Mouse (Mus musculus) left cerebral cortex, adult 2 months (tissue): ENCODE measurements at regions not wholly inside any gene's neighbourhood (a gene's known extent, or its start where the extent isn't known, plus 50 kb on each side); places are given as distances from the start of the nearest gene placed in this dataset.
"Not testable (repeated sequence)": the region's sequence is repeated elsewhere in the genome, so short reads cannot be mapped to it uniquely, and the experiment has no call there.

Experiments used
- DNase-seq, 2 experiments: peaks; one replicate each; pipeline ENCODE4 v3.0.0; 2021 to 2022; ENCODE audit warnings: low spot score in 2 of 2, mixed read lengths in 1 of 2; ENCODE audit errors: extremely low spot score in 1 of 2
- H3K27ac ChIP-seq: fragments of 200-600 bp; 2 replicates; pipeline ENCODE4 v1.8.1; 2022
- H3K4me3 ChIP-seq: fragments of 200-600 bp; 2 replicates; pipeline ENCODE4 v1.8.1; 2022
- CTCF ChIP-seq: fragments of 200-600 bp; IDR thresholded peaks from 2 replicates; pipeline ENCODE4 v1.8.1; 2022; ENCODE audit warnings: antibody characterized with exemption, mild to moderate bottlenecking, moderate library complexity
- intact Hi-C: fragments of 180-260 bp; cut with DNase I; formaldehyde crosslinking; loops from one replicate; pipeline ENCODE4 v1.15.1; 2025

GRCm38 (mm10) chr13:115751271-115751670 is 558.2 kb downstream of the Isl1 start:
- TF ChIP-seq CTCF, result no peak
- intact Hi-C loops, result no loop called here

GRCm38 (mm10) chr13:115742080-115742479 is 567.4 kb downstream of the Isl1 start:
- intact Hi-C loops, H3K27ac ChIP-seq, DNase-seq, H3K4me3 ChIP-seq: not testable (repeated sequence)

More at GRCm38 (mm10) chr13:115751271-115751670, 558.2 kb downstream of the Isl1 start:
- no peak overlapping the region for H3K4me3 ChIP-seq
- no peak overlapping the region for H3K27ac ChIP-seq
- DNase-seq, result no peak

GRCm38 (mm10) chr13:115727986-115728385 is 581.5 kb downstream of the Isl1 start:
- intact Hi-C loops, result no loop called here
- Histone ChIP-seq H3K27ac (no peak overlapping the region), H3K4me3 (no peak overlapping the region)
- TF ChIP-seq CTCF, result no peak
- no peak for DNase-seq

- no peak for DNase-seq
- peak; percentile 45 for TF ChIP-seq CTCF
- intact Hi-C loops, result loop anchor here (1.0 kb wide), 1 partner anchor 987 kb away; no protein-coding TSS in a partner anchor
- H3K27ac ChIP-seq, result no peak overlapping the region
- no peak overlapping the region for H3K4me3 ChIP-seq
These were observed 584.0 kb downstream of the Isl1 start for GRCm38 (mm10) chr13:115725356-115725952.

GRCm38 (mm10) chr13:115719276-115719675 is 590.2 kb downstream of the Isl1 start:
- Histone ChIP-seq H3K27ac (no peak overlapping the region), H3K4me3 (no peak overlapping the region)
- intact Hi-C loops, result no loop called here
- DNase-seq, result no peak
- TF ChIP-seq CTCF, result no peak

- Histone ChIP-seq H3K27ac (no peak overlapping the region), H3K4me3 (no peak overlapping the region)
- intact Hi-C loops, result no loop called here
- no peak for TF ChIP-seq CTCF
- no peak for DNase-seq
These were observed 590.6 kb downstream of the Isl1 start for GRCm38 (mm10) chr13:115718859-115719258.

- intact Hi-C loops, result no loop called here
- TF ChIP-seq CTCF, result no peak
- no peak for DNase-seq
- no peak overlapping the region for H3K27ac ChIP-seq
- H3K4me3 ChIP-seq, result no peak overlapping the region
These were observed 594.4 kb upstream of the Itga1 start for GRCm38 (mm10) chr13:115696197-115696596.

- no peak for TF ChIP-seq CTCF
- no peak overlapping the region for H3K4me3 ChIP-seq
- DNase-seq, result no peak
- intact Hi-C loops, result no loop called here
- H3K27ac ChIP-seq, result no peak overlapping the region
These were observed 585.7 kb upstream of the Itga1 start for GRCm38 (mm10) chr13:115687426-115687825.

GRCm38 (mm10) chr13:115679591-115679990 is 577.8 kb upstream of the Itga1 start:
- H3K4me3 ChIP-seq, result no peak overlapping the region
- intact Hi-C loops, result loop anchor here (2.0 kb wide), 1 partner anchor 1033 kb away; no protein-coding TSS in a partner anchor
- peak in 1 of 2 experiments; percentile 11 for DNase-seq
- TF ChIP-seq CTCF, result peak; percentile 42
- no peak overlapping the region for H3K27ac ChIP-seq

- intact Hi-C loops, result no loop called here
These were observed 575.1 kb upstream of the Itga1 start for GRCm38 (mm10) chr13:115676836-115677235.

GRCm38 (mm10) chr13:115673729-115674128 is 572.0 kb upstream of the Itga1 start:
- no peak for TF ChIP-seq CTCF
- Histone ChIP-seq H3K27ac (no peak overlapping the region), H3K4me3 (no peak overlapping the region)
- intact Hi-C loops, result loop anchor here (1.0 kb wide), 1 partner anchor 11 kb away; no protein-coding TSS in a partner anchor
- DNase-seq, result no peak

More at GRCm38 (mm10) chr13:115676836-115677235, 575.1 kb upstream of the Itga1 start:
- no peak for TF ChIP-seq CTCF
- no peak overlapping the region for H3K27ac ChIP-seq
- H3K4me3 ChIP-seq, result no peak overlapping the region
- no peak for DNase-seq

- no peak for DNase-seq
- intact Hi-C loops, result no loop called here
These were observed 569.9 kb upstream of the Itga1 start for GRCm38 (mm10) chr13:115671685-115672084.

GRCm38 (mm10) chr13:115669516-115669915 is 567.8 kb upstream of the Itga1 start:
- no peak for TF ChIP-seq CTCF
- Histone ChIP-seq H3K4me3 (no peak overlapping the region), H3K27ac (no peak overlapping the region)
- no peak for DNase-seq
- intact Hi-C loops, result no loop called here

More at GRCm38 (mm10) chr13:115671685-115672084, 569.9 kb upstream of the Itga1 start:
- Histone ChIP-seq H3K27ac (no peak overlapping the region), H3K4me3 (no peak overlapping the region)
- TF ChIP-seq CTCF, result no peak
